Mouse (Mus musculus): ENCODE data around the gene Mpig6b. TPM values are rescaled to one million over a fixed set of nuclear protein-coding genes. Genes with fewer than 3 reads are reported as not detected.

The Mpig6b gene
- polyA plus RNA-seq, 1 experiment from 2014 or later, result 0.15 TPM

DNA sequence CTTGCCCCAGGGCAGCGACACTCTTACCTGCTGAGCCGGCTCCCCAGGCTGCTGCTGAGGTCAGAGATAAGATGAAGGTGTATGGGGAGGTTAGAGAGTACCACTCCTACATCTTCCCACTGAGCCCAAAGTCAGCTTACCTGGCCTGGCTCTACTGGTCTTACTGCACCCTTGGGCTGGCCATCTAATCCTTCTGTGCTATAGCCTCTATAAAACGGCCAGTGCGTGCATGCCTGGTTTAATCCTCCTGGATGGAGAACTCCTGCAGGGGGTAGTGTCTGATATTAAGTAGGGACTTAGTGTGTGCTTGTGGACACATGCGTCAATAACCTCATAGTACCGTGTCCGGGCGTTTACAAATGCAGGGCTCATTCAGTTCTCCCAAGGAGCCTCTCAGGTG is 45.4 kb downstream of the Mpig6b start:
- H3K9me3 ChIP-seq (replicated peaks; ENCODE audit: control insufficient read depth, low read length, poor library complexity, severe bottlenecking), result no peaks in the 10 kb centered on the region
- no peak overlapping the region for H3K4me2 ChIP-seq (ENCODE audit: low read length)
- no peaks in the 10 kb centered on the region for H3K27me3 ChIP-seq (ENCODE audit: control insufficient read depth, insufficient read depth, low read depth, low read length)
- no peak for ATAC-seq
- no peak overlapping the region for H3K9ac ChIP-seq (ENCODE audit: low read depth, low read length)
- no peak overlapping the region for H3K27ac ChIP-seq (ENCODE audit: low read length)
- WGBS, result 83% methylated on average over 8 of the region's 8 CpGs
- H3K36me3 ChIP-seq (ENCODE audit: control insufficient read depth, insufficient read depth, low read length), result peaks cover 5% of the 10 kb centered on the region
- H3K4me3 ChIP-seq (ENCODE audit: low read depth, low read length), result no peak overlapping the region
- H3K4me1 ChIP-seq (ENCODE audit: control insufficient read depth, insufficient read depth, low read length), result no peaks in the 10 kb centered on the region; the same call in 1 of the 2 replicates

DNA sequence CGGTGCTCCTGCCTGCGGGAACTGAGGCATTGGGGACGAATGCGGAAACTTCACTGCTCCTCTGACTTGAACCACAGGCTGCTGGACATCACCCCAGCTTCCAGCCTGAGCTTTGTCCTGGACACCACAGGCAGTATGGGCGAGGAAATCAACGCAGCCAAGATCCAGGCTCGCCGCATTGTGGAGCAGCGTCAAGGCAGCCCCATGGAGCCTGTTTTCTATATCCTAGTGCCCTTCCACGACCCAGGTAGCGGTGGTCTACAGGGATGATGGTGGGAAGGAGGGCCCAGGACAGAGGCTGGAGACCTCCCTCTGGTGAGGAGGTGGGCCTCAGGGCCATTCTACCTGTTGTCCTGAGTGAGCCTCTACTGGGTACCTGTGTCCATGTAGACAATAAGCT is 46.1 kb downstream of the Mpig6b start:
- WGBS, result 73% methylated on average over 11 of the region's 11 CpGs
- no peak for ATAC-seq

GRCm38 (mm10) chr17:35018171-35018570 is 47.8 kb downstream of the Mpig6b start:
- no peak overlapping the region for H3K4me2 ChIP-seq (ENCODE audit: low read length)
- no peak overlapping the region for H3K27ac ChIP-seq (ENCODE audit: low read length)
- H3K4me1 ChIP-seq (ENCODE audit: control insufficient read depth, insufficient read depth, low read length), result no peaks in the 10 kb centered on the region; the same call in 1 of the 2 replicates
- WGBS, result 85% methylated on average over 3 of the region's 3 CpGs
- H3K9me3 ChIP-seq (replicated peaks; ENCODE audit: control insufficient read depth, low read length, poor library complexity, severe bottlenecking), result no peaks in the 10 kb centered on the region
- H3K9ac ChIP-seq (ENCODE audit: low read depth, low read length), result no peak overlapping the region
- H3K4me3 ChIP-seq (ENCODE audit: low read depth, low read length), result no peak overlapping the region
- ATAC-seq, result no peak
- no peaks in the 10 kb centered on the region for H3K27me3 ChIP-seq (ENCODE audit: control insufficient read depth, insufficient read depth, low read depth, low read length)
- peaks cover 26% of the 10 kb centered on the region for H3K36me3 ChIP-seq (ENCODE audit: control insufficient read depth, insufficient read depth, low read length)

More for the DNA sequence above, 46.1 kb downstream of the Mpig6b start:
- no peaks in the 10 kb centered on the region; the same call in 1 of the 2 replicates for H3K4me1 ChIP-seq (ENCODE audit: control insufficient read depth, insufficient read depth, low read length)
- H3K9ac ChIP-seq (ENCODE audit: low read depth, low read length), result no peak overlapping the region
- H3K4me3 ChIP-seq (ENCODE audit: low read depth, low read length), result no peak overlapping the region
- no peaks in the 10 kb centered on the region for H3K27me3 ChIP-seq (ENCODE audit: control insufficient read depth, insufficient read depth, low read depth, low read length)
- H3K9me3 ChIP-seq (replicated peaks; ENCODE audit: control insufficient read depth, low read length, poor library complexity, severe bottlenecking), result no peaks in the 10 kb centered on the region
- H3K4me2 ChIP-seq (ENCODE audit: low read length), result no peak overlapping the region
- no peak overlapping the region for H3K27ac ChIP-seq (ENCODE audit: low read length)
- peaks cover 9% of the 10 kb centered on the region for H3K36me3 ChIP-seq (ENCODE audit: control insufficient read depth, insufficient read depth, low read length)

DNA sequence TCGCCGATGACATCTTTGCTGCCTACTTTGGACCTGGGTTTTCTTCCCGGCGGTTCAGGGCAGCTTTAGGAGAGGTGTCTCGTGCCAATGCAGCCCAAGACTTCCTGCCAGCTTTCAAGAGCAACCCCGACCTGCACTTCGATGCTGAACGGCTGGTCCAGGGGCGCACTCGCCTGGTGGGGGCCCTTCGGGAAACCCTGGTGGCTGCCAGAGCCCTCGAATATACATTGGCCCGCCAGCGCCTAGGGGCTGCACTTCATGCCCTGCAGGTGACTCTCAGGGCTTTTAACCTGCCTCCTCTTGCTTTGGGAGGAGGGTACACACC is 48.3 kb downstream of the Mpig6b start:
- Histone ChIP-seq H3K9ac (ENCODE audit: low read depth, low read length) (no peak overlapping the region), H3K27me3 (ENCODE audit: control insufficient read depth, insufficient read depth, low read depth, low read length) (no peaks in the 10 kb centered on the region), H3K27ac (ENCODE audit: low read length) (no peak overlapping the region), H3K4me2 (ENCODE audit: low read length) (no peak overlapping the region), H3K4me1 (ENCODE audit: control insufficient read depth, insufficient read depth, low read length) (no peaks in the 10 kb centered on the region; the same call in 1 of the 2 replicates), H3K9me3 (replicated peaks; ENCODE audit: control insufficient read depth, low read length, poor library complexity, severe bottlenecking) (no peaks in the 10 kb centered on the region), H3K4me3 (ENCODE audit: low read depth, low read length) (no peak overlapping the region), H3K36me3 (ENCODE audit: control insufficient read depth, insufficient read depth, low read length) (peaks cover 29% of the 10 kb centered on the region)
- WGBS, result 74% methylated on average over 14 of the region's 14 CpGs
- no peak for ATAC-seq

DNA sequence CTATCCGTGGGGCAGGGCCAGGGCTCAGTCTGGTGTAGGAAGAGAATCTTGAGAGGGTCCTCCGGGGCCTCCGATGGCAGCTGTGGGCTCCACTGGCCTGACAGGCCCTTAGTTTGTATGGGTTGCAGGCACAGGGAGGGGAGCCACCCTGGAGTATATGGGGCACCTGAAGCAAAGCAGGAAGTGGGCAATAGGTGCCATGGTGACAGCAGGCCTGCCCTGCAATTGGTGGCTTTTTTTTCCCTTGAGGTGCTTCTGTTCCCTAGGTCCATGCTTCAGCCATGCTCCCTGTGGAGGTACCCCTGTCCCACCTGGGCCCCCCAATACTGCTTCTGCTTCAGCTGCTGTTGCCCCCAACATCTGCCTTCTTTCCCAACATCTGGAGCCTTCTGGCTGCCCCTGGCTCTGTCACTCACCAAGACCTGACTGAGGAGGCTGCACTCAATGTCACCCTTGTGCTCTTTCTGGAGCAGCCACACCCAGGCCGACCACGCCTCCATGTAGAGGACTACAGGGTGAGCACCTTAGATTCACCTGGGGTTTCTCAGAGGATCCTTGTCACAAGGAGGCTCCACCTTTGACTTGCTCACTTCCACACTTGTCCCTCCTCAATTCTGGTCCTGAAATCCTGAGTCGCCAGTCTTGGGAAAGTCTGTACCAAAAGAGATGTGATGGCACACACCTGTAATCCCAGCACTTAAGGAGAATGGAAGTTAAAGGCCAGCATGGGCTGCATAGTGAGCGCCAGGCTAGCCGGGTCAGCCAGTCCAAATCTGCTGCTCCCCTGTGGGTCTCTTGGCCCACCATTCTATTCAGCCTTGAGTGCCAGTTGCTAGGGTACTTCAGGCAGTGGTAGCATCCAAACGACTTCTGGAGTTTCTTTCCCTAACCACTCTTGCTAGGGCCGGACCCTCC is 48.9 kb downstream of the Mpig6b start:
- ATAC-seq, result no peak
- 81% methylated on average over 10 of the region's 10 CpGs for WGBS

GRCm38 (mm10) chr17:35016376-35016775 is 49.6 kb downstream of the Mpig6b start, which contains the start of gene Vwa7:
Vwa7 (plus strand) TSS chr17:35016579.
- H3K9ac ChIP-seq (ENCODE audit: low read depth, low read length), result no peak within 1 kb of the TSS
- no peaks in the 10 kb centered on the region for H3K9me3 ChIP-seq (replicated peaks; ENCODE audit: control insufficient read depth, low read length, poor library complexity, severe bottlenecking)
- no peak within 1 kb of the TSS for H3K4me2 ChIP-seq (ENCODE audit: low read length)
- 62% methylated on average over 12 of the region's 12 CpGs for WGBS
- peak; percentile 44; the same call in 1 of the 2 replicates for ATAC-seq
- no peaks in the 10 kb centered on the region for H3K27me3 ChIP-seq (ENCODE audit: control insufficient read depth, insufficient read depth, low read depth, low read length)
- no peak within 1 kb of the TSS for H3K4me3 ChIP-seq (ENCODE audit: low read depth, low read length)
- no peak within 1 kb of the TSS for H3K27ac ChIP-seq (ENCODE audit: low read length)
- H3K4me1 ChIP-seq (ENCODE audit: control insufficient read depth, insufficient read depth, low read length), result no peaks in the 10 kb centered on the region; the same call in 1 of the 2 replicates
- H3K36me3 ChIP-seq (ENCODE audit: control insufficient read depth, insufficient read depth, low read length), result peaks cover 42% of the 10 kb centered on the region

More for the DNA sequence above, 48.9 kb downstream of the Mpig6b start:
- Histone ChIP-seq H3K9ac (ENCODE audit: low read depth, low read length) (no peak overlapping the region), H3K4me1 (ENCODE audit: control insufficient read depth, insufficient read depth, low read length) (no peaks in the 10 kb centered on the region; the same call in 1 of the 2 replicates), H3K4me3 (ENCODE audit: low read depth, low read length) (no peak overlapping the region), H3K36me3 (ENCODE audit: control insufficient read depth, insufficient read depth, low read length) (peaks cover 35% of the 10 kb centered on the region), H3K4me2 (ENCODE audit: low read length) (no peak overlapping the region), H3K27ac (ENCODE audit: low read length) (no peak overlapping the region), H3K9me3 (replicated peaks; ENCODE audit: control insufficient read depth, low read length, poor library complexity, severe bottlenecking) (no peaks in the 10 kb centered on the region), H3K27me3 (ENCODE audit: control insufficient read depth, insufficient read depth, low read depth, low read length) (no peaks in the 10 kb centered on the region)

DNA sequence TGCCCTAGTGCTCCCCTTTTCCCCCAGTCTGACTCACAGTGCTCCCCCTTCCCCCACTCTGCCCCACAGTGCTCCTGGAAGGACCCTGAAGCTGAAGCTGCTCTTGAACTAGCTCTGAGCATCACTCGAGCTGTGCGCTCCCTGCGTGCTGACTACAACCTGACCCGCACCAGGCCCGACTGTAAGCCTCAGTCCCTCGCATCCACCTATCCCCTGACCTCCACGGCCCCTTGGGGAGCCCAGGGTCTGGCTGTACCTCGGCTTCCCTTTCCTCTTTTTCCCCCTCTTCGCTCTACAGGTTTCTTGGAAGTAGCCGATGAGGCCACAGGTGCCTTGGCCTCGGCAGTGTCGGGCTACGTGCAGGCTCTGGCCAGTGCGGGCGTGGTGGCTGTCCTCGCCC is 50.7 kb downstream of the Mpig6b start:
- 90% methylated on average over 13 of the region's 16 CpGs for WGBS
- no peaks in the 10 kb centered on the region; the same call in 1 of the 2 replicates for H3K4me1 ChIP-seq (ENCODE audit: control insufficient read depth, insufficient read depth, low read length)
- no peak overlapping the region for H3K9ac ChIP-seq (ENCODE audit: low read depth, low read length)
- H3K4me2 ChIP-seq (ENCODE audit: low read length), result no peak overlapping the region
- no peaks in the 10 kb centered on the region for H3K9me3 ChIP-seq (replicated peaks; ENCODE audit: control insufficient read depth, low read length, poor library complexity, severe bottlenecking)
- no peak overlapping the region for H3K4me3 ChIP-seq (ENCODE audit: low read depth, low read length)
- no peak for ATAC-seq
- no peak overlapping the region for H3K27ac ChIP-seq (ENCODE audit: low read length)
- peaks cover 51% of the 10 kb centered on the region for H3K36me3 ChIP-seq (ENCODE audit: control insufficient read depth, insufficient read depth, low read length)
- H3K27me3 ChIP-seq (ENCODE audit: control insufficient read depth, insufficient read depth, low read depth, low read length), result no peaks in the 10 kb centered on the region

- H3K27me3 ChIP-seq (ENCODE audit: control insufficient read depth, insufficient read depth, low read depth, low read length), result no peaks in the 10 kb centered on the region
- ATAC-seq, result no peak
- H3K4me2 ChIP-seq (ENCODE audit: low read length), result no peak overlapping the region
- H3K4me3 ChIP-seq (ENCODE audit: low read depth, low read length), result no peak overlapping the region
- no peaks in the 10 kb centered on the region for H3K9me3 ChIP-seq (replicated peaks; ENCODE audit: control insufficient read depth, low read length, poor library complexity, severe bottlenecking)
- no peaks in the 10 kb centered on the region; the same call in 1 of the 2 replicates for H3K4me1 ChIP-seq (ENCODE audit: control insufficient read depth, insufficient read depth, low read length)
- H3K9ac ChIP-seq (ENCODE audit: low read depth, low read length), result no peak overlapping the region
- H3K36me3 ChIP-seq (ENCODE audit: control insufficient read depth, insufficient read depth, low read length), result peaks cover 58% of the 10 kb centered on the region
- H3K27ac ChIP-seq (ENCODE audit: low read length), result no peak overlapping the region
- 83% methylated on average over 6 of the region's 6 CpGs for WGBS
These were observed 52.8 kb downstream of the Mpig6b start for GRCm38 (mm10) chr17:35013221-35013620.
